Mouse (Mus musculus) urinary bladder, postnatal 25 days (tissue): ENCODE results near the gene Ccna2.
A peak's percentile ranks its signal among the peaks of the same experiment; 100 is the strongest.

Source experiments
- DNase-seq: peaks from one replicate; pipeline ENCODE4 v3.0.0; 2022; ENCODE audit warnings: low spot score

Ccna2 gene

DNA sequence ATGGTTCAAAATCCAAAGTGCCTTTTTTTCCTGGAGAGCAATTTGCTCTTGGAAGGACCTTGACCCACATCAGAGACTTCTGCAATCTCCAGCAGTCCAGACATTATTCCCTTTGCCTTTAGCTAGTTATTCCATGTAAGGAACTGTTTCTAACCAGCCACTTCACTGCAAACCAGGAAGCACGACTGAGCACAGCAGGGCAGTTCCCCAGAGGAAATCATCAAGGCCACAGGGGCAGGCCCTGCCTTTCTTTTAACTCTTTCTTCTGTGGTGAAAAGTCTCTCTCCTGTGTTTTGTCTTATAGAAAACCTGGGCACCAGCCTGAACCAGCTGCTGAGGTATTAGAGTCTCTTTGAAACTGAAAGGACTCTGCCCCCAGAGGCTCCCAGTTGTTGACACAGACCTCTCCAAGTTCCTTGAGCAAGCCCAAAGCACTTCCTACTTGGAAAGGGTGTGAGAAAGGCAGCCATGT is 38.7 kb downstream of the Ccna2 start:
- DNase-seq, result no peak

DNA sequence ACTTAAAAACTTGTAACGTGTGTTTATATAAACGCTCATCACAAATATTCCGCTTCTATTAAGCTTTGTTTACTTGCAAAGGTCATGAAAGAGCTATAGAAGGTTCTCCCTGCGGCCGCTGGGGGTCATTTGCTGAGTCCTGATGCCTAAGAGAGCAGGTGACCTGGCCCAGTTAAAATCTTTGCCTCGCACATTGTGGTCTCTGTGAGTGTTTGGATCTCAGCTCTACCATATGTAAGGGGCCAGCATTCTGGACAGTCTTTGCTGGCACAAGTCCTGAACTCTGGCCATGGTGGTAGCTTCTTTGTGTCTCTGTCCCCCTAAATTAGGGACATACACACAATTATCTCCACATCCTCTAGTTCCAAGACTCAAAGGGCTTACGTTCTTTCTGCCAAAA is 39.2 kb downstream of the Ccna2 start:
- no peak for DNase-seq

DNA sequence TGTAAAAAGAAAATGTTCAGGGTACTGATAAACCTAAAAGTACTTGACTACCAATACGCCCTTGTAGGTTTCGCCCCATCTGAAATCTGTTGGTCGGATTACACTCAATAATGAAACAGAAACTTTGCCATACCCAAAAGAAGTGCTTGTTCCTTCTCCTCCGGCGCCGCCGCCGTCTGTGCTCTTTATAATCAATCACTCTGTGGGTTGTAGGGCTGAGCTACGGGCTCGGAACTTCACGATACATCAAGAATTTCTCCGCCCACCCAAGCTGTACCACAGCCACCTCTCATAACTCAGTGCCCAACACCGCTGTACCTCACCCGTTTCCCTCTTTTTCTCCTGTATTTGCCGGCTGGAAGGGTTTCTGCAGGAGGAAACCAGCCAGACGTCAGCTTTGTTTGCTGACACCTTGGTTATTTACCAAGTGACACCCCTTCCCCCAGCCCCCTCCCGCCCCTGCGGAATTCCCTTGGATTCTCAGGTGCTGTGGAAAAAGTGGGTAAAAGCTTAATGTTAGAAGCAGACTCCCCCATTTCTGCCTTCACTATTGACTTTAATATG is 39.9 kb downstream of the Ccna2 start:
- DNase-seq, result no peak

DNA sequence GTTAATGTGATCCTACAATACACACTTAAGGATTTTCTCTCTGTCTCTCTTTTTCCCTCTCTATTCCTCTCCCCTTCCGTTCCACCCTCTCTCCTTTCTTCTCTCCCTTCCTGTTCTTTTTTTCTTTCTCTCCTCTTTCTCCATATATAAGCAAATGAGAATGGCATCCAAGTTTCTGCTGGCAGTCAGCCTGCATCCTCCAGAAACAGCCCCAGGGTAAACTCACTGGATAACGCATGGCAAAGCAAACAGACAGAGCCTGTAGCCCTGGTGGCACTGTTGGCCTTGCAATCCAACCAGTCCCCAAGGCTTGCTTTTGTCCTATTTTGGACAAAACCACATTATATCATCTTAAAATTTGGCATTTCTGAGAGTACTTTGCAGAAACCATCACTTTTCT is 40.7 kb downstream of the Ccna2 start:
- DNase-seq, result no peak

DNA sequence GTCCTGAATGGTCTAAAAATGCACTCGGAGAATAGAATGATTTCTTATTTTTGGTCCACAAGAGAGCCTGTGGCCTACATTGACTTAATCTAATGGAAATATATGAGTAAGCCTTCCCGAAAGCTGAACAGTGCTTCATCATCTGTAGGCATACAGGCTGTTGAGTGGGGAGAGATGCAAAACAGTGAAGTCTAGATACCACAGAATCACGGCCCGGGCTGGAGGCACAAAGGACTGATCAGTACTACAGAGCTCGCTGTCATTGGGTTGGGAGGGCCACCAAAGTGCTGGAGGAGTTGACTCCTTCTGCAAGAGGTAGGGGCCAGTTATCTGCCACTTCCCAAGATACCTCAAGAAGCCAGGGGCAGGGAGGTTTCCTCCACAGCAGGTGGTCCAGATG is 41.2 kb downstream of the Ccna2 start:
- DNase-seq, result no peak

DNA sequence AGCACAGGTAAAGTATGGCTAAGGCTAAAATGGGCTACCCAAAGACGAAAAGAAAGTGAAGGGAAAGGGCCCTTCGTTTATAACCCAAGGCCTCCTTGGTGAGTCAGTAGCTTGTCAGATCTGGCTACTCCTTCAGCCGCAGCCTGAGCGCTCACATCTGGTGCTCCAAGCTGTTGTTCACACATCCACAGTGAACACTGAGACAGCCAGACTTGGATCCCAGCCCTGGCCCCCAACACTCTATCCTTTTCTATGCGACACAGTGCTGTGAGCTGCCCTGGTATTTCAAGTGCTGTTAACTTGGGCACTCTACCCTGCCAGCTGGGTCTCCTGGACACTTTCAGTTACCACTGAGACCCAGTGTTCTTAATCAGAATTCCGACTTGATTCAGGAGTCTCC is 41.6 kb downstream of the Ccna2 start:
- no peak for DNase-seq

DNA sequence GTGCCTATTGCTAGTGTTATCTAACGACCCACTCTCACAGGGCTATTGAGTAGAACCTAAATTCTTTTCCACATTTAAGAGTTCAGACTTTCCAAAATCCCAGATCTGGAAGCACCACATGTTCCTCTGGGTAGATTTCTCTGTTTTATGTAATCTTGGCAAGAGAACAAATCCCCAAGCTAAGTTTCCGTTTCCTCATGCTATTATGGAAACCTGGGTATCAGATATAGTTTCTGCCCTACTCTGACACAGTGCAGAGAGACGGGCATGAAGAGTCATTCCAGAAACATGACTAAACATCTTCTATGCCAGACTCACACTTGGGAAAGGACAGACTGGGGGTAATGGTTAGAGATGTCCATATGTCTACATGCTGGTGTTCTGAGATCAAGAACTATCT is 47.5 kb downstream of the Ccna2 start:
- DNase-seq, result no peak

DNA sequence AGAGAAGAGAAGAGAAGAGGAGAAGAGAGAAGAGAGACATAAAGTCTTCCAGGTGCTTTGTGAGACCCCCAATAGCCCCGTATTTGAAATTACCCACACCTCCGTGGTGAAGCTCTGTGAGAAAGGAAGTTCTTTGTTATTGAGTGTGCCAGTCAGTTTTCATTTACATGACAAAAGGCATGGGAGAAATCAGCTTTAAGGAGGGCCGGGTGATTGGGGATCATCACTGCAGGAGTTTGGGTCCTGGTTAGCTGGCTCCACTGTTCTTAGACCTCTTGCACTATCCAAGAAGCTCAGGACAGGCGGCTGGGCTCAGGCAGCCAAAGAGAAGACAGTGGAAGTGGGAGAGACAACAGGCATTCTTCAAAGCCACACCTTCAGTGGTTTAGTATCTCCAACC is 49.8 kb downstream of the Ccna2 start:
- DNase-seq, result no peak

DNA sequence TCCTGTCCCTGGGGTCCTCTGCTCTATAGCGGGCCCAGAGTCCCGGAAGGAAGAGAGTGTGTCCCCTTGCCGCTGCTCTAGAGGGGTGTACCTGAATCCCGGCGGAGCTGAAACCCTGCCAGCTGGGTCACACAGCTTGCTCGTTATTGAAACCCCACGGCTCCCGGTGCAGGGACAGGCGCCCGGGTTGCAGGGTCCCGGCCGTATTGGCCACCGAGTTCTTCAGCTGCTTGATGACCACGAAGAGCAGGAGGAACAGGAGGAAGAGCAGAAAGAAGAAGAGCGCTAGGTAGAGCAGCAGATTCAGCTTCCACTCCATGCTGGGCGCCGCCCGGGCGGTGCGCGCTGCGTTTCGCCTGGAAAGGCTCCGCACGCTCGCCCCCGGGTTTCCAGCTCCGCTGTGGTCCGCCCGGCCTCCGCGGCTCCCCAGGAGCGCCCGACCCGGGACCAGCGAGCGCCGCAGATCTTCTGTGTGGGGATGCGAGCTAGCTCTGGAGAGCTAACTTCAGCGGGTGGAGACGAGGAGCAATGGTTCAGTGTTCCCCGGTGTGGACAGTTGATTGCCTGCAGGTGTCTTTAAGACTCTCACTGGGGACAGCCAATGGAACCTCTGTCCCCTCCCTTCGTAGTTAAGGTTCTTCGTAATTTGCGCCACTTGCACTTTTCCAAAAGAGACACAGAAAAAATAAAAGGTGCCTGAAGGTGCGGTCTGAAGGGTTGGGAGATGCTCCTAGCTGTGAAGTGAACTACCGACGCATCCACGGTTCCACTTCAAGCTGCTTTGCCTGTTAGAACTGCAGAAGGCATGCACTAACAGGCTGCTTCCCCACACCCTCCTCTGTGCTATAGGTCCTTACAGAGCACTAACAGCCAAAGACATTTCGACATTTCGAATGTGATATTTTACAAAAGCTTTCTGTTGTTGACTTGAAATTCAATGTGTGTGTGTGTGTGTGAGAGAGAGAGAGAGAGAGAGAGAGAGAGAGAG is 50.6 kb downstream of the Ccna2 start, which contains the start of gene Gm11549:
TSS of gene Gm11549 (minus strand) at position 741 of the 988 bp plus-strand sequence.
- DNase-seq, result peak; percentile 15

DNA sequence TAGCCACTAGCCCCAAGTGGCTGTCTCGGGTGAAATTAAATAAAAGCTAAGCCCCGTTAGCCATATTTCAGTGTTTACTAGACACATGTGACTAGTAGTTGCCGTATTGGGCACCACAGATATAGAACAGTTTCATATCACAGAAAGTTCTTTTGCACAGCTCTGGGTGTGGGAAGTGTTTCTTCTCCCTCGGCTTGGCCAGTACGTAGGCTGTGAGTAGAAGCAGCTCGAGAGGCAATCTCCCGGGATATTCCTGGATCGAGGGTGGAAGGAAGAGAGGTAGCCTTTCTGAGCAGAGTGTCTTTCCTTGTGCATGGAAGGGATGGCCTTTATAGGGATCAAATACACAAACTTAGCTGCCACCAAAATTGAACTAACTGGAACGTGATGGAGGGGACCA is 55.8 kb downstream of the Ccna2 start:
- DNase-seq, result no peak
